Mouse (Mus musculus) forebrain, embryonic 11.5 days (tissue): ENCODE measurements around the gene Dgkb. TPM values are rescaled to one million over a fixed set of nuclear protein-coding genes. Genes with fewer than 3 reads are reported as not detected.

ENCODE experiments used
- ATAC-seq: fragments of 200-750 bp; cut with Nextera tagmentation; replicated peaks from 2 replicates; pipeline ENCODE4 v1.8.0; 2017; ENCODE audit warnings: moderate TSS enrichment; ENCODE audit not compliant: low FRiP score
- DNase-seq: peaks from one replicate; pipeline ENCODE4 v3.0.0-alpha.2; 2017; ENCODE audit warnings: low spot score
- H3K27ac ChIP-seq: fragments of 300-500 bp; sonication (generic); 2 replicates; pipeline ENCODE4 v1.5.1; 2014; ENCODE audit warnings: low read depth, low read length
- H3K27me3 ChIP-seq: fragments of 300-500 bp; sonication (generic); 2 replicates; pipeline ENCODE4 v1.6.1; 2014; ENCODE audit warnings: mild to moderate bottlenecking, low read length, mixed read lengths; ENCODE audit not compliant: control insufficient read depth, insufficient read depth
- H3K36me3 ChIP-seq: fragments of 300-500 bp; sonication (generic); 2 replicates; pipeline ENCODE4 v1.6.1; 2014; ENCODE audit warnings: mild to moderate bottlenecking, low read length, moderate library complexity, mixed read lengths; ENCODE audit not compliant: control insufficient read depth, insufficient read depth
- H3K4me1 ChIP-seq: fragments of 300-500 bp; sonication (generic); replicated peaks from 2 replicates; pipeline ENCODE4 v1.6.1; 2014; ENCODE audit warnings: low read length, mixed read lengths; ENCODE audit not compliant: control insufficient read depth, insufficient read depth
- H3K4me2 ChIP-seq: fragments of 300-500 bp; sonication (generic); 2 replicates; pipeline ENCODE4 v1.6.1; 2014; ENCODE audit warnings: low read depth, mild to moderate bottlenecking, low read length, moderate library complexity, mixed read lengths; ENCODE audit not compliant: severe bottlenecking
- H3K4me3 ChIP-seq: fragments of 300-500 bp; sonication (generic); 2 replicates; pipeline ENCODE4 v1.5.1; 2014; ENCODE audit warnings: low read depth, low read length
- H3K9ac ChIP-seq: fragments of 300-500 bp; sonication (generic); 2 replicates; pipeline ENCODE4 v1.6.1; 2014; ENCODE audit warnings: low read length
- H3K9me3 ChIP-seq: fragments of 300-500 bp; sonication (generic); 2 replicates; pipeline ENCODE4 v1.6.1; 2016; ENCODE audit warnings: low read length, mixed read lengths; ENCODE audit not compliant: control insufficient read depth
- WGBS: fragments of 180-500 bp; shearing (Covaris S2); extraction: QIAGEN DNeasy Blood & Tissue Kit; methylation state at CpG from one replicate; pipeline ENCODE4 v1.1.7; 2014; 5-methylcytosine and 5-hydroxymethylcytosine counted together
- polyA plus RNA-seq: library from polyadenylated mRNA; unstranded; fragments of >200 nt; fragmentation: Nextera tagmentation; extraction: Ambion mirVana; gene quantifications from 2 replicates; pipeline ENCODE4 v1.2.1, GENCODE M21; 2014

The Dgkb gene
- polyA plus RNA-seq, 1 experiment from 2014 or later, result 0.79 TPM

GRCm38 (mm10) chr12:38301497-38301896 lies 484.0 kb downstream of the Dgkb start:
- H3K27me3 ChIP-seq, result no peaks in the 10 kb centered on the region
- no peak overlapping the region for H3K4me3 ChIP-seq
- 97% methylated on average over 1 of the region's 1 CpGs for WGBS
- H3K9me3 ChIP-seq, result no peaks in the 10 kb centered on the region
- no peak overlapping the region for H3K27ac ChIP-seq
- DNase-seq (no peak), ATAC-seq (no peak)
- H3K9ac ChIP-seq, result no peak overlapping the region
- H3K4me1 ChIP-seq, result no peaks in the 10 kb centered on the region; the same call in 1 of the 2 replicates
- no peak overlapping the region for H3K4me2 ChIP-seq
- H3K36me3 ChIP-seq, result no peaks in the 10 kb centered on the region

- H3K9me3 ChIP-seq, result no peaks in the 10 kb centered on the region
- H3K4me2 ChIP-seq, result no peak overlapping the region
- H3K9ac ChIP-seq, result no peak overlapping the region
- DNase-seq (peak; percentile 52), ATAC-seq (peak; percentile 90)
- no peak overlapping the region for H3K4me3 ChIP-seq
- no peaks in the 10 kb centered on the region for H3K27me3 ChIP-seq
- H3K4me1 ChIP-seq, result no peaks in the 10 kb centered on the region; the same call in 1 of the 2 replicates
- 31% methylated on average over 3 of the region's 3 CpGs for WGBS
- H3K36me3 ChIP-seq, result no peaks in the 10 kb centered on the region
- H3K27ac ChIP-seq, result no peak overlapping the region
These were observed 486.3 kb downstream of the Dgkb start for GRCm38 (mm10) chr12:38303841-38304240.

- H3K4me2 ChIP-seq, result no peak overlapping the region
- WGBS, result 86% methylated on average over 3 of the region's 3 CpGs
- H3K9ac ChIP-seq, result no peak overlapping the region
- no peaks in the 10 kb centered on the region for H3K36me3 ChIP-seq
- H3K9me3 ChIP-seq, result no peaks in the 10 kb centered on the region
- no peak overlapping the region for H3K27ac ChIP-seq
- ATAC-seq (peak; percentile 60), DNase-seq (no peak)
- H3K4me3 ChIP-seq, result no peak overlapping the region
- no peaks in the 10 kb centered on the region for H3K27me3 ChIP-seq
- H3K4me1 ChIP-seq, result no peaks in the 10 kb centered on the region; the same call in 1 of the 2 replicates
These were observed 486.7 kb downstream of the Dgkb start for GRCm38 (mm10) chr12:38304245-38304644.

GRCm38 (mm10) chr12:38309885-38310284 lies 492.4 kb downstream of the Dgkb start:
- H3K9me3 ChIP-seq, result no peaks in the 10 kb centered on the region
- no peaks in the 10 kb centered on the region for H3K36me3 ChIP-seq
- H3K27me3 ChIP-seq, result no peaks in the 10 kb centered on the region
- no peak overlapping the region for H3K4me3 ChIP-seq
- no peaks in the 10 kb centered on the region for H3K4me1 ChIP-seq
- ATAC-seq, result no peak
- H3K4me2 ChIP-seq, result no peak overlapping the region
- H3K27ac ChIP-seq, result no peak overlapping the region
- DNase-seq, result no peak
- H3K9ac ChIP-seq, result no peak overlapping the region

- no peaks in the 10 kb centered on the region for H3K27me3 ChIP-seq
- H3K4me2 ChIP-seq, result no peak overlapping the region
- 12% methylated on average over 1 of the region's 1 CpGs for WGBS
- H3K27ac ChIP-seq, result no peak overlapping the region
- H3K4me1 ChIP-seq, result peaks cover 3% of the 10 kb centered on the region; the same call in 1 of the 2 replicates
- DNase-seq (no peak), ATAC-seq (no peak; the same call in 1 of the 2 replicates)
- H3K4me3 ChIP-seq, result no peak overlapping the region
- no peak overlapping the region for H3K9ac ChIP-seq
- H3K36me3 ChIP-seq, result no peaks in the 10 kb centered on the region
- H3K9me3 ChIP-seq, result no peaks in the 10 kb centered on the region
These were observed 510.3 kb downstream of the Dgkb start for GRCm38 (mm10) chr12:38327729-38328271.

GRCm38 (mm10) chr12:38328779-38329178 lies 511.3 kb downstream of the Dgkb start:
- Histone ChIP-seq H3K9me3 (no peaks in the 10 kb centered on the region), H3K36me3 (no peaks in the 10 kb centered on the region), H3K9ac (no peak overlapping the region), H3K27me3 (no peaks in the 10 kb centered on the region), H3K4me3 (no peak overlapping the region), H3K4me1 (peaks cover 3% of the 10 kb centered on the region; the same call in 1 of the 2 replicates), H3K4me2 (no peak overlapping the region), H3K27ac (no peak overlapping the region)
- DNase-seq (no peak), ATAC-seq (peak; percentile 84)

GRCm38 (mm10) chr12:38342657-38343056 lies 525.1 kb downstream of the Dgkb start:
- ATAC-seq, result peak; percentile 93
- peak; percentile 69 for DNase-seq
- Histone ChIP-seq H3K9ac (no peak overlapping the region), H3K9me3 (no peaks in the 10 kb centered on the region), H3K36me3 (no peaks in the 10 kb centered on the region), H3K4me1 (no peaks in the 10 kb centered on the region), H3K27ac (no peak overlapping the region), H3K27me3 (no peaks in the 10 kb centered on the region), H3K4me3 (no peak overlapping the region), H3K4me2 (no peak overlapping the region)
- WGBS, result 3% methylated on average over 6 of the region's 6 CpGs

GRCm38 (mm10) chr12:38352481-38352880 lies 535.0 kb downstream of the Dgkb start:
- H3K9me3 ChIP-seq, result no peaks in the 10 kb centered on the region
- no peak for ATAC-seq
- no peak overlapping the region for H3K27ac ChIP-seq
- DNase-seq, result no peak
- H3K36me3 ChIP-seq, result no peaks in the 10 kb centered on the region
- no peak overlapping the region for H3K4me3 ChIP-seq
- no peak overlapping the region for H3K4me2 ChIP-seq
- WGBS, result 89% methylated on average over 3 of the region's 3 CpGs
- no peaks in the 10 kb centered on the region for H3K4me1 ChIP-seq
- no peaks in the 10 kb centered on the region for H3K27me3 ChIP-seq
- H3K9ac ChIP-seq, result no peak overlapping the region

GRCm38 (mm10) chr12:38356386-38356785 lies 538.9 kb downstream of the Dgkb start:
- Histone ChIP-seq H3K4me2 (no peak overlapping the region), H3K36me3 (no peaks in the 10 kb centered on the region), H3K9me3 (no peaks in the 10 kb centered on the region), H3K4me3 (no peak overlapping the region), H3K4me1 (no peaks in the 10 kb centered on the region), H3K27ac (no peak overlapping the region), H3K9ac (no peak overlapping the region), H3K27me3 (no peaks in the 10 kb centered on the region)
- no peak for DNase-seq
- 91% methylated on average over 1 of the region's 1 CpGs for WGBS
- no peak for ATAC-seq
